Mouse (Mus musculus) brain, embryonic 14.5 days (tissue): Measurements from ENCODE around the gene Gm44965. TPM values are rescaled to one million over a fixed set of nuclear protein-coding genes. Genes with fewer than 3 reads are reported as not detected.

Experiments used
- DNase-seq: peaks from one replicate; pipeline ENCODE4 v3.0.0-alpha.2; 2011; ENCODE audit warnings: low read depth
- CTCF ChIP-seq: fragments of 200-500 bp; IDR thresholded peaks from 2 replicates; pipeline ENCODE4 v1.5.1; 2012; ENCODE audit warnings: inconsistent platforms, mild to moderate bottlenecking, moderate library complexity, borderline replicate concordance; ENCODE audit not compliant: insufficient read depth, insufficient read length; ENCODE audit errors: extremely low read depth
- POLR2A ChIP-seq: fragments of 200-500 bp; IDR thresholded peaks from 2 replicates; pipeline ENCODE4 v1.6.1; 2012; ENCODE audit warnings: mild to moderate bottlenecking, inconsistent platforms, borderline replicate concordance; ENCODE audit not compliant: poor library complexity, insufficient read depth, insufficient read length, severe bottlenecking; ENCODE audit errors: extremely low read depth
- polyA plus RNA-seq: library from polyadenylated mRNA; depleted of rRNA; stranded (reverse); fragments of >200 nt; gene quantifications from 2 replicates; pipeline ENCODE4 v1.2.3, GENCODE M21; 2012; rRNA removed

Gene Gm44965
- polyA plus RNA-seq, 1 experiment: not detected

GRCm38 (mm10) chr6:48646309-48646690, 52.6 kb downstream of the Gm44965 start:
- no peak for TF ChIP-seq CTCF
- DNase-seq: no peak

GRCm38 (mm10) chr6:48646995-48647394, 53.3 kb downstream of the Gm44965 start, which contains the start of gene Gimap8:
TSS of gene Gimap8 (plus strand) at chr6:48647234.
- TF ChIP-seq POLR2A (no peak), CTCF (peak; percentile 32; the same call in 1 of the 2 replicates)
- peak; percentile 34 for DNase-seq

- no peak for TF ChIP-seq CTCF
- TF ChIP-seq POLR2A: no peak
- DNase-seq: no peak
Measured at GRCm38 (mm10) chr6:48647611-48648010, 53.9 kb downstream of the Gm44965 start.

GRCm38 (mm10) chr6:48648779-48649178, 55.0 kb downstream of the Gm44965 start:
- DNase-seq: no peak
- TF ChIP-seq CTCF: no peak
- no peak for TF ChIP-seq POLR2A

GRCm38 (mm10) chr6:48650041-48650440, 56.3 kb downstream of the Gm44965 start:
- no peak for DNase-seq
- TF ChIP-seq POLR2A (no peak), CTCF (no peak)

GRCm38 (mm10) chr6:48658721-48659120, 65.0 kb downstream of the Gm44965 start:
- TF ChIP-seq CTCF (no peak), POLR2A (no peak)
- no peak for DNase-seq

GRCm38 (mm10) chr6:48664750-48665149, 71.0 kb downstream of the Gm44965 start:
- no peak for TF ChIP-seq POLR2A
- no peak for TF ChIP-seq CTCF
- no peak for DNase-seq

GRCm38 (mm10) chr6:48665471-48665870, 71.7 kb downstream of the Gm44965 start:
- TF ChIP-seq CTCF: no peak
- TF ChIP-seq POLR2A: no peak
- no peak for DNase-seq

- no peak for DNase-seq
- no peak for TF ChIP-seq CTCF
- no peak for TF ChIP-seq POLR2A
Measured at GRCm38 (mm10) chr6:48666159-48666586, 72.4 kb downstream of the Gm44965 start.

- no peak for DNase-seq
- TF ChIP-seq CTCF (no peak), POLR2A (no peak)
Measured at GRCm38 (mm10) chr6:48668022-48668421, 74.3 kb downstream of the Gm44965 start.

Other genes starting within 250 kb of the Gm44965 start
- gene Krba1, start 198.4 kb upstream of the Gm44965 start, polyA plus RNA-seq: 48.0 and 52.3 TPM in 2 replicates
- gene Zfp467, start 148.1 kb upstream of the Gm44965 start, polyA plus RNA-seq: 33.5 and 37.0 TPM in 2 replicates
- 1.3 and 1.7 TPM in 2 replicates for gene Sspo, start 145.7 kb upstream of the Gm44965 start, polyA plus RNA-seq
- 220 and 228 TPM in 2 replicates for gene Atp6v0e2, start 56.3 kb upstream of the Gm44965 start, polyA plus RNA-seq
- 31.3 and 35.6 TPM in 2 replicates for gene Lrrc61, start 39.1 kb upstream of the Gm44965 start, polyA plus RNA-seq
- gene Rarres2, start 21.2 kb upstream of the Gm44965 start, polyA plus RNA-seq: 2.8 and 3.1 TPM in 2 replicates
- gene Gm45021, start 4.3 kb upstream of the Gm44965 start, polyA plus RNA-seq: not detected in 2 replicates
- 60.0 and 69.2 TPM in 2 replicates for gene Repin1, start 58 bp upstream of the Gm44965 start, polyA plus RNA-seq
- gene Zfp775, start 8.1 kb downstream of the Gm44965 start, polyA plus RNA-seq: 14.6 and 15.0 TPM in 2 replicates
- 11.0 and 14.0 TPM in 2 replicates for gene AI854703, start 32.8 kb downstream of the Gm44965 start, polyA plus RNA-seq
- 0.81 and 1.6 TPM in 2 replicates for gene Gimap8, start 53.3 kb downstream of the Gm44965 start, polyA plus RNA-seq
- gene Gimap9, start 82.2 kb downstream of the Gm44965 start, polyA plus RNA-seq: 1.6 and 1.7 TPM in 2 replicates
- gene Gimap4, start 90.6 kb downstream of the Gm44965 start, polyA plus RNA-seq: 1.2 and 1.6 TPM in 2 replicates
- 3.5 and 5.2 TPM in 2 replicates for gene Gimap6, start 114.3 kb downstream of the Gm44965 start, polyA plus RNA-seq
- 0.40 TPM in 1 of 2 replicates, not detected in the other for gene Gm28053, start 124.7 kb downstream of the Gm44965 start, polyA plus RNA-seq
- gene Gimap7, start 124.7 kb downstream of the Gm44965 start, polyA plus RNA-seq: not detected in 2 replicates
- gene Gimap1, start 145.1 kb downstream of the Gm44965 start, polyA plus RNA-seq: 1.0 and 2.2 TPM in 2 replicates
- gene Gimap5, start 152.3 kb downstream of the Gm44965 start, polyA plus RNA-seq: 0.87 and 1.2 TPM in 2 replicates
- not detected in 2 replicates for gene Gimap3, start 176.9 kb downstream of the Gm44965 start, polyA plus RNA-seq
- gene Tmem176a, start 247.0 kb downstream of the Gm44965 start, polyA plus RNA-seq: 12.7 and 14.0 TPM in 2 replicates
- gene Tmem176b, start 247.6 kb downstream of the Gm44965 start, polyA plus RNA-seq: 92.9 and 101 TPM in 2 replicates